Mouse (Mus musculus) liver, postnatal 0 days (tissue): ENCODE data around the gene Snx29.

ENCODE experiments used
- CTCF ChIP-seq: sonication (generic); IDR thresholded peaks from 2 replicates; pipeline ENCODE4 v1.5.1; 2016; ENCODE audit warnings: antibody characterized with exemption, low read depth
- EP300 ChIP-seq: IDR thresholded peaks from 2 replicates; pipeline ENCODE4 v1.6.1; 2016; ENCODE audit warnings: antibody characterized with exemption, low read depth, mild to moderate bottlenecking

DNA sequence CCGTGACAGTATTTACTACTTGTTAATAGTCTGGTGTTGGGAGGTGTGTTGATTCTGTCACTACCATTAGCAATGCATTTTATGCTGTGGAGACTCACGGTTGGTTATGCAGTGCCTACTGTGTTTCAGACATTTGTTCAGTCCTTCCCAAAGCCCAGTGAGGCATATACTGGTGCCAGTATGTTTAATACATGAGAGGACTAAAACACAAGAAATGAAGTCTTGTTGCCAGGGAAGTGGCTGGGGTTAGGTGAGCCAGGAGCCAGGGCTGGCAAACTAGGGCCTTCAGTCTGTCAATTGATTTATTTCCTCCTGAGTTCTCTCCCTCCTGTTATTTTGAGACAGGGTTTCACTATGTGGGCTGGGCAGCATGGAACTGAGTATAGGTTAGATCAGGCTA, 154.3 kb downstream of the Snx29 start:
- TF ChIP-seq CTCF (no peak), EP300 (no peak)
